Mouse (Mus musculus) skeletal muscle tissue, postnatal 0 days (tissue): ENCODE measurements around the gene Csn3. TPM values are rescaled to one million over a fixed set of nuclear protein-coding genes. Genes with fewer than 3 reads are reported as not detected.

Source experiments
- polyA plus RNA-seq: library from polyadenylated mRNA; unstranded; fragments of >200 nt; fragmentation: Nextera tagmentation; extraction: Ambion mirVana; gene quantifications from 2 replicates; pipeline ENCODE4 v1.2.1, GENCODE M21; 2015

Csn3 gene
- polyA plus RNA-seq: 0.19 TPM in 1 of 2 replicates, not detected in the other

DNA sequence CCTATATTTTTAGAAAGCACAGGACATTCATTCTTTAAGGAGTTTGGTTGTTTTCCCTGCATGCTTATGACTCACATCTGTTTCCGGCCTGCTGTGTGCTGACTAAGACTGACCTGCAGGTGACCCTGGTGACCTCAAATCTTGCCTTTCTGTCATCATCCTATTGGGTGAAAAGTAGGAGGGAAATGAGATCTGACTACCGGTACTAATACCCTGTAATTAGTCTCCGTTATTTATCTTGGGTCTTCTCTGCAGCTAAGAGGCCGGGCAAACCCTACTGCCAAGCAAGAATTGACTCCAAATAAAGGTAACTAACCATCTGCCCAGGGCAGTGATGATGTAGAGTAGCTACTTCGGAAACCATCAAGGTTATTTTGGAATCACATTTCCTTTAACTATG lies at the start of gene Csn3:
Csn3 (plus strand) TSS at position 208 of the 400 bp plus-strand sequence.

DNA sequence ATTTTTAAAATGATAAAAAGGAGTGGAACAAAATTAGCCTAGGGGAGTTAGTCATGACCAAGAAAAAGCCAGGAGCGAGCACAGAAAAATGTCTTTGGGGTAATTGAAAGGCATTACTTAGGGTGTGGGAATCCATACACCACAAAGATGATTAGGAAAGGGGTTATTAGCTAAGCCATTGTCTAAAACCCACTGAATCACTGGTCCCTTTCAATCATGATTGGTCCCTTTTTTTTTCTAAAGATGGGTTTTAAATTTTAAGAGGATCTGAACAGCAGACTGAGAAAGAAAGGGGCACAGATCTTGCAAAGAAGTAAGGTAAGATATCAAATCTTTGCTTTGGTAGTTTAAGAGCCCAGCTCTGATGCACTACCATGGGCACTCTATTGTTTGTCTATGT lies 40.6 kb upstream of the Csn3 start, which contains the start of gene Odam:
Odam (plus strand) TSS at position 301 of the 400 bp plus-strand sequence.

DNA sequence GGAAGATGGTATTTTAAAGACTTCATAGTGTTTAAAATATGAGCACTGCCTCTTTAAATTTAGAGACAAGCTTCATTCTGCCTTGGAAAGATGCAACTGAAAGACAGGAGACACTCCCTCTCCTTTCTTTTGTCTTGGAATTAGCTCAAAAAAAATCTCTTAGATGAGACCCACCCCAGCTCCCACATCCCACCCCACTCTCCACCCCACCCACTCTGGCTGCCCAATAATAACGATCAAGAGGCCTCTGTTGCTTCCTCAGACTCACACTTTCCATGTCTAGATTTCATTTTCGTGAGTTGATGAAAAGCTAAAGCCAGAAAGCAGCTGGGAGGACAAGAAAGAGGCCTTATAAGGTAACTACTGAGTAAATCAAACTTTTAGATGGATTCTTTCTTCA lies 43.8 kb downstream of the Csn3 start, which contains the start of the genes 2310003L06Rik and Gm28434:
2310003L06Rik (plus strand) TSS at position 259 of the 400 bp plus-strand sequence.
Gm28434 (plus strand) TSS at position 317 of the 400 bp plus-strand sequence.

DNA sequence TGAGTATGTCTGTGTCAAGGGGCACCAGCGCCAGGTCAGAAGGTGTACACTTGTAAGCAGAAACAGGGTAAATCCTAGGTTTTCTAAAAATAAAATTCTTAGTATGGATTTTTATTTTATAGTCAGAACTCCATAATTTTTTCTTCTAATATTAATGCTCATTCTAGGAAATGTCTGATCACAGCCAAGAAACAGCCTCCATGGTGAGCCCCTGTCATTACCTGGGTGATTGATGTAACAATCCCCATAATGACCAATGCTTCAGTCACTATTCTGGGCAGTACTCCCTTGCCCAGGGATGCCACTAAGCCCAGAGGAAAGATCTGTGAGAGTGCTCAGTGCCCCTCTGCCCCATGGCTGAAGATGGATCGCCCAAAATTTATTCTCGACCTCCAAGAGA lies 53.8 kb downstream of the Csn3 start, which contains the start of gene Cabs1:
Cabs1 (plus strand) TSS at position 301 of the 400 bp plus-strand sequence.

Other genes starting within 250 kb of the Csn3 start
- not detected in 2 replicates for gene Csn2, start 225.9 kb upstream of the Csn3 start, polyA plus RNA-seq
- not detected in 2 replicates for gene Csn1s2a, start 151.0 kb upstream of the Csn3 start, polyA plus RNA-seq
- not detected in 2 replicates for gene Csn1s2b, start 117.5 kb upstream of the Csn3 start, polyA plus RNA-seq
- gene Prr27, start 99.9 kb upstream of the Csn3 start, polyA plus RNA-seq: not detected in 2 replicates
- not detected in 2 replicates for gene Odam, start 40.5 kb upstream of the Csn3 start, polyA plus RNA-seq
- gene 2310003L06Rik, start 43.9 kb downstream of the Csn3 start, polyA plus RNA-seq: not detected in 2 replicates
- gene Gm28434, start 43.9 kb downstream of the Csn3 start, polyA plus RNA-seq: not detected in 2 replicates
- not detected in 2 replicates for gene Cabs1, start 53.9 kb downstream of the Csn3 start, polyA plus RNA-seq
- not detected in 2 replicates for gene Smr3a, start 77.0 kb downstream of the Csn3 start, polyA plus RNA-seq
- not detected in 2 replicates for gene Smr2, start 161.0 kb downstream of the Csn3 start, polyA plus RNA-seq
- not detected in 2 replicates for gene Gm11116, start 186.0 kb downstream of the Csn3 start, polyA plus RNA-seq
- gene Gm11115, start 228.5 kb downstream of the Csn3 start, polyA plus RNA-seq: not detected in 2 replicates